Mouse (Mus musculus) ovary, adult 18-20 months (tissue): ENCODE data around the gene Gm20777.
A peak's percentile ranks its signal among the peaks of the same experiment; 100 is the strongest.
"Not testable (repeated sequence)": the region's sequence is repeated elsewhere in the genome, so short reads cannot be mapped to it uniquely, and the experiment has no call there.

Source experiments
- DNase-seq: peaks from one replicate; pipeline ENCODE4 v3.0.0; 2022; ENCODE audit warnings: low spot score, mixed read lengths

Gm20777 gene

DNA sequence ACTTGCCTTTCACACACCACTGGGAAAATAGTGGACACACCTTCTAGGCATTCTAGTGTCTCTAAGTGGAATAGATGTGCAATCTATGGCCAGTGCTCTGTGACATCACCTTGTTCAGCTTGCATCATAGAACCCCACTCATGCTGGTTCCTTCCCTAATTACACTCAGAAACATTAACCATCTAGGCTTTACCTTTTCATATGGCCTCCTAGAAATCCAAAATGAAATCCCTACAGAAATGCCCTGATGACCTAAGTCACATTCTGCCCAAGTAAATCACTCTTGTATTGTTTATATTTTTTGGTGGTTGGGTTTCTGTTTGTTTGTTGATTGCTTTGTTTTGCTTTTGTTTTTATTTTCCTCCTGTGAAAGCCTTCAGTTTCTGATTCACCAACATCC, at the start of gene Gm20777:
Gm20777 (minus strand) TSS at position 101 of the 400 bp plus-strand sequence.
- DNase-seq, result not testable (repeated sequence)

DNA sequence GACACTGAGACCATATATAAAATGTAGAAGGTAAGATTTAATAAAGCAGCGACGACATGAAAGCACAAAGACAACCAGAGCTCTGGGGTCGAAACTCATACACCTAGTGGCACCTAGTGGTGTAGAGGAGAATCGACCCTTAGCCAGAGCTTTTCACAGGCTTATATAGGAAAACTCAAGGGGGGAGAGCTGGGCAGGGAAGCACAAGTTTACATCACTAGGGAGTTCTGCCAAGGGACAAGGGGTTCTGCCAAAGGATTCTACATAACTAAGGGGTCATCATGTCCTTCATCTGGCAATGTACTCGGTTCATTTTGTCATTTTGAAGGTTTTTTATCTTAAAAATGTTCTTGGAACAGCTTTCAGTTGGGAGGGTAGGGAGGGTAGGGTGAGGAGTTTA, 42.7 kb downstream of the Gm20777 start:
- peak; percentile 75 for DNase-seq

DNA sequence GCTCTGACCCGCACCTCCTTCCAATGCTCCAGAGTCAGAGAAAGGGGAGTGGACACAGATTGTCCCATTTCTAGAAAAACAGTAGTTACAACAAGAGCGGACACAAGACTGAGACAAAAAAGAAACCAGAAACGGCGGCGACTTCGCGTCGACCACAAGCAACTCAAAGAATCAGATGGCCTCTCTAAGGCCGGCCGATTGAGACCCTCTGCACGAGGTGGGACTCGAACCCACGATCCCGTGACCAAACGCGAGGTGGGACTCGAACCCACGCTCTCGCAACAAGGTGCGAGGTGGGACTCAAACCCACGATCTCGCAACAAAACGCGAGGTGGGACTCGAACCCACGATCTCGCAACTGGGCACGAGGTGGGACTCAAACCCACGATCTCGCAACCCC, 43.5 kb downstream of the Gm20777 start:
- DNase-seq, result not testable (repeated sequence)

DNA sequence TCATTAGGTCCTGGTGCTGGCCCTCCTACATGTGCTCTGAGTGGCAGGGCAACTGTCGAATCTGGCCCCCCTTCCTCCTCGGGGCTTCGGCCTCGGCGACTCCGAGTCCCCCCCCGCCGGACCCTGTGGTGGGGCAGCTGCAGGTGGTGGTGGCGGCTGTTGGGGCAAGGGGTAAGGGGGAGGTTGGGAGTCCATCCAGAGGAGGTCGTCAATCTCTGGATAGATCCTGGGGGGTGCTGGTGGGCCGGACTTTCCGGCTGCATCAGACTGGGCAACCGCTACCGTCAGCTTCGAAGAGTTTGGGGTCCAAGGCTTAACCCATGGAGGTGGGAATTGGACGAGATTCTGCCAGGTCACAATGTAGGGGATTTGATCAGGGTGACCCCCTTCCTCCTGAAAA, 44.0 kb downstream of the Gm20777 start:
- DNase-seq, result peak; percentile 2

DNA sequence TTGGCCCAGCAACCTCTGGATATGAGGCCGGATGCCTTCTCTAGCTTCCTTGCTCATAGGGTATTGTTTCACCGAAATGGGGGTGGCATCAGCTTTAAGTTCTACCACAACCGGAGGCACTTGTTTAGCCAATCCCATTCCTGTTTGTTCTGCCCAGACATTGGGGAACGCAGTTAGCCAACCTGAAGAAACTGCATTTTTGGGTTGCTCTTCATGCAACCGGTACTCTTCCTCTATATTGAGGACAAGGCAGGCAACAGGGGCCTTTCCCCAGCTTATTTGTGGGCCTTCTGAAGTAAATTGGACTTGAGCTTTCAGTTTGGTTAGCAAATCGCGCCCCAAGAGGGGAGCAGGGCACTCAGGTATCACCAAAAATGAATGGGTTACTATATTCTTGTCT, 45.6 kb downstream of the Gm20777 start:
- not testable (repeated sequence) for DNase-seq
